Mouse (Mus musculus): ENCODE data around the gene Col23a1.

Gene Col23a1

DNA sequence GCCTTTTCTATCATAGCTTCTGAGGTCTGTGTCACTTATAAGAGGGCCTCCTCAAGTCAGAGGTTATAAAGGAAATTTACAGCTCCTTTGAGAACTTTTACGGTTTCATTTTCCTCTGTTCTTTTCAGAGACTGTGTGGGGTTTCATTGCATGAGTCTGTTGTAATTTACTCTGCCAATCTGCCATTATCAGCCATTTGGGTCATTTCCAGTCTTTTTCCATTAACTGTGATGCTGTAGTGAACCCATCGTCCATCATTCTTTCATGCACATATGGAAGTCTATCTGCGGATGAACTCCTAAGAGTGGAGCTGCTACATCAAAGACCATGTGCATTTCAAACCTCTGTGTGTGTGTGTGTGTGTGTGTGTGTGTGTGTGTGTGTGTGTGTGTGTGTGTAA is 192.5 kb downstream of the Col23a1 start:
- no peak for DNase-seq (ENCODE audit: extremely low spot score)

DNA sequence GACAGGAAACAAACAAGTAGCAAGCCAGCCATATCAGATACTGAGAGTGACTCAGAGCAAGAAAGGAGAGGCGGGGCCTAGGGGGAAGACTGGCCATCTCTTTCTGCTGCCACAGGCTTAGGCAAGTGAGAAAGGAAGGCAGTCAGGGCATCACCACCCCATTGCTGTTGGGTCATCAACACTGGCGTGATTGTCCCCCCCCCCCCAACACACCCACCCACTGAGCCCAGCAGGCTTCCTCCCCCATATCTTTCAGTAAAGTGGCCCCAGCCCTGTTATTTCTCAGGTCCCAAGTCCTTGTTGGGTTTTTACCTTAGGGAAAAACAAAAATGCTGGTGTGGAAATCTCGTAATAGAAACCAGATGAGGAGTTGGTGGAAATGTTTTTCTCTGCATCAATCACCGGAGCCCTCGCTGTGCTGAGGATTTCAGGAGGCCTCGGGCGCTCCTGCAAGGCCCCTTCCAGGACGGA is 195.4 kb downstream of the Col23a1 start:
- DNase-seq (ENCODE audit: extremely low spot score) = no peak

DNA sequence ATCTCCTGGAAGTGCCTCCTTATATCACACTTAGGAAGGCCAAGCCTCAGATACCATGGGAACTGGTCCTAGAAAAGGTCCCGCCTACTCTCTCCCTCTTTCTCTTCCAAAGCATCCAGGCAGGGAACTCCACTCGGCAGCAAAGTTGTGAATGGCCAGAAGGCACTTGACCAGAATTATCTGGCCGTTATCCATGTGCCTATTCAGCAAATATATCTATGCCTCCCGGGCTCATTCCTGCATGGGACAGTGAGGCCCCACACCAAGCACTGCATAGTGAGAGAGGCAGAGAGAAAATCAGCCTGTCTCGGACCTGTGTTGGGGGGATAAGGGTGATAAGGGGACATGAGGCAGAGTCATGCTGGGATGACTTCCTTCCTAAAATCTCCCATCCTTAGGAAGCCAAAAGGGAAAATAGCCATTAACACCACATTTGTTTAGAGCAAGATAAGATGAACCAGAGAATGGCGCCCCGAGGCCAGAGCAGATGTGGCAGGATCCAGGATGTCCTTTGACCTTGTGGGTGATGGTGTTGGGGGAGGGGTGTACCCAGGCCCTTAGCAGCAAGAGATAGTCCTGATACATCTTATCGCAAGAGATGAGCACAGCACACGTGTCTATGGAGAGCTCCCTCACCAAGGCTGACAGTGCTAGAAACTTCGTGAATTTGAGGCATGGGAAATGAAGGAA is 196.2 kb downstream of the Col23a1 start:
- no peak for DNase-seq (ENCODE audit: extremely low spot score)

- DNase-seq (ENCODE audit: extremely low spot score) = no peak
These were observed 199.1 kb downstream of the Col23a1 start for GRCm38 (mm10) chr11:51488813-51489212.

DNA sequence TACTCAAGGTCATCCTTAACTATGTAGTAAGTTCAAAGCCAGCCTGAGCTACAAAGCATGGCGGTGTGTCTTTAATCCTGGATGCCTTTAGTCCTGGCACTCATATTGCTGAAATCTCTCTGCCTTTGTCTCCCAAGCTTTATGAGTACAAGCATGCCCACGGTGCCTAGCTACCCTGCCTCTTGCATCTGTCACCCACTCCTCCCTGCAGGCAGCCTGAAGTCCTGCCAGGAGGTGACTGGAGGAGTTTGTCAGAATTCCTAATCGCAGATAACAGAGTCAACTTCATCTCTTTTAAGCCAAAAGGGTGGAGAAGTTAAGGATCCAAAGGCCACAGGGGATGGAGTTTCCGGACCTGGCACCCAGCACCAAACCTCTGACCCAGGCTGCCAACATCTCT is 203.7 kb downstream of the Col23a1 start:
- no peak for DNase-seq (ENCODE audit: extremely low spot score)

- no peak for DNase-seq (ENCODE audit: extremely low spot score)
These were observed 204.5 kb downstream of the Col23a1 start for GRCm38 (mm10) chr11:51494178-51494577.

DNA sequence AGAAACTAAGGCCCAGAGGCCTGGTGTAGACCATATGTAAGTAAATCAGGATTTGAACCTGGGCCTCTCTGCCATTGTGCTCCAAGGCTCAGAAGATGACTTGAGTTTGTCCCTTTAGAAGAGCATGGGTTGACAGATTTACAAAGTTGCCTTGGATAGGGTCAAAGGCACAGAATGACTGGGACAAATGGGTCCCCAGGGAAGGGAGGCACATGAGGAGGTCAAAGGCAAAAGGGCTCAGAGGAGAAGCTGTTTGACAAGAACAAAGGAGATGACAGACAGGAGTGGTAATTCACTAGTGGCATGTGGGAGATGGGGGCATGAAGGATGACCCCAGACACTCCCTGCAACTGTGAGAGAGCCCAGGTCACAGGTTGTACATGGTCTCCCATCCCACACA is 210.1 kb downstream of the Col23a1 start:
- no peak for DNase-seq (ENCODE audit: extremely low spot score)

DNA sequence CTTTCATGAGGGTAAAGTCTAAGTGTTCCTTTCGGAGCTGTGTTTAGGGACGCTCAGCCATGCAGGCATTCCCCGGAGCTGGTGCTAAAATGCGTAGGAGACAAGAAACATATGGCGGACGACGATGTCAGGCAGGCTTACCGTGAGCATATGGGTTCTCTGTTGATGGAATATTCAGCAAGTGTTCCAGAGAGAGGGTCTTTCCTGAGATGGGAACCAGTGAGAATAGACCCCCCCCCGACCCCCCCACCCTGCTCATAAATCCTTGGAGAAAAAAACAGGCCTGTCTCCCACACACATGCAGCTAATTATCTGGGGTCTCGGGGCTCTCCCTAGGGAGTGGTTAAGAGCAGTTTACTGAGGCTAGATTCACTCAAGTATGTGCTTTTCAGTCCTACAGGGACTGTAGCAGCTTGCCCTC is 212.7 kb downstream of the Col23a1 start:
- no peak for DNase-seq (ENCODE audit: extremely low spot score)

DNA sequence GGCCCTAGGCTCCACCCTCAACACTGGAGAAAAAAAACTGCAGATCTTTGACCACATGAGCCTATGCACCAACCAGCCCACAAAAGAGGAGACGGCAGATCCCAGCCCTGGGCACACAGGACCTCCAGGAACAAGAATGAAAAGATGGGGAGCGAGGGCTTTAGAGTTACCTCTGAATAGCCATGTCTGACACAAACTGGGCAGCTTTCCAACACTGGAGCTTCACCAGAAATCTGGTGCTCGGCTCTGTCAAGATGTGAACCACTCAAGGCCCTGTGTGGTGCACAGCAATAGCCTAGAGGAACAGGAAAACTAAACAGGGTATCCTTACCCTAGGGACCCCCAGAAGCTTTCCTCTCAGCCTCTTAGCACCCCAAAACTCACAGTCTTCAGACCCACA is 215.2 kb downstream of the Col23a1 start:
- no peak for DNase-seq (ENCODE audit: extremely low spot score)

GRCm38 (mm10) chr11:51508053-51508452 is 218.3 kb downstream of the Col23a1 start:
- DNase-seq (ENCODE audit: extremely low spot score) = no peak

DNA sequence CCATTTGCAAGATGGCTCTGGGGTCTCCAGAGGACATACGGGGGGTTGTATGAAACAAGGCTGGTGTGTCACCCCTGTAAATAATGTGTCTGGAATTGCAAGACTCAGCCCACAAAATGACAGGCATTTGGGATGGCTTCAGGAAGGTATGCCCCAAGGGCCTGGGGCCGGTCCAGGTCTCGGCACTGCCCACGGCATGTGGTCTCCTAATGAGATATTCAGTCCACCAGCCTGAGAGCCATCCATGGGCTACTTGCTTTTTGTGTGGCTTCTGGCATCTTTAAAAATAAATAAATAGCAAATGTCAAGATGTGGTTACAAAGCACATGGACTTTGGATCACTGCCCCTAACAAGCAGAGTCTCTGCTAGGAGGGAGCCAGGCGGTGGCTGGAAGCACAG is 219.5 kb downstream of the Col23a1 start:
- no peak for DNase-seq (ENCODE audit: extremely low spot score)

- DNase-seq (ENCODE audit: extremely low spot score) = no peak
These were observed 223.3 kb downstream of the Col23a1 start for GRCm38 (mm10) chr11:51513019-51513418.

GRCm38 (mm10) chr11:51515346-51515745 is 225.6 kb downstream of the Col23a1 start:
- DNase-seq (ENCODE audit: extremely low spot score) = no peak

DNA sequence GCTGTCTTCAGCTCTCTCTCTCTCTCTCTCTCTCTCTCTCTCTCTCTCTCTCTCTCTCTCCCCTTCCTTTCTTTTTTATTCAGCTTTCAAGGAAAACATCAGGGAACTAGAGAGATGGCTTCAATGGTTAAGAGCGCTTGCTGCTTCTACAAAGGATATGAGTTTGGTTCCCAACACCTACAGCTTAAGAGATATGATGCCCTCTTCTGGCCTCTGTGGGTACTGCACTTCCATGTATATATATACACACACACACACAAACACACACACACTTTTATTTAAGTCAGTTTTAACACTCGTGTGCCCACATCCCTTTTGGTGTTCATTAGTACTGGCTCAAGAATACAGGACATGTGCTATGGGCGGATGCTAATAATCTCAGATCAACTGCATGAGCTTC is 228.4 kb downstream of the Col23a1 start:
- DNase-seq (ENCODE audit: extremely low spot score) = no peak

GRCm38 (mm10) chr11:51518585-51518984 is 228.9 kb downstream of the Col23a1 start:
- DNase-seq (ENCODE audit: extremely low spot score) = no peak

DNA sequence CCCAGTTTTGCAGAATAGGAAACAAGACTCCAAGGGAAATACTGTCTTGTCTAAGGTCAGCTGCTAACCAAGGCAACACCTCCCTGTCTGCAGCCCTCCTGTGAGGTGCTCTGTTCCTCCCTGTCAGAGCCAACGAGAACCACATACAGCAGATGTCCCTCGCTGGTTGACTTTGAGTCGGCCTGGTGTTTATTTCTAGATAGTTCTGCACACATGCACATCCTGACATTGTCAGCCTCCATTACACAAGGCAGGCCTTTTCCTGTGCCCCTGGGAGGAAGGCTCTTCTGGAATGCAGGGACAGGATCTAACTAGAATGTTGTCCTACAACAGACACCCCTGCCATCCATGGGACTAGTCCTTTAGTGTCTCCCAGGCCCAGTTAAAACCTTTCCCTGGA is 231.7 kb downstream of the Col23a1 start:
- no peak for DNase-seq (ENCODE audit: extremely low spot score)

GRCm38 (mm10) chr11:51523215-51523614 is 233.5 kb downstream of the Col23a1 start:
- DNase-seq (ENCODE audit: extremely low spot score) = no peak

DNA sequence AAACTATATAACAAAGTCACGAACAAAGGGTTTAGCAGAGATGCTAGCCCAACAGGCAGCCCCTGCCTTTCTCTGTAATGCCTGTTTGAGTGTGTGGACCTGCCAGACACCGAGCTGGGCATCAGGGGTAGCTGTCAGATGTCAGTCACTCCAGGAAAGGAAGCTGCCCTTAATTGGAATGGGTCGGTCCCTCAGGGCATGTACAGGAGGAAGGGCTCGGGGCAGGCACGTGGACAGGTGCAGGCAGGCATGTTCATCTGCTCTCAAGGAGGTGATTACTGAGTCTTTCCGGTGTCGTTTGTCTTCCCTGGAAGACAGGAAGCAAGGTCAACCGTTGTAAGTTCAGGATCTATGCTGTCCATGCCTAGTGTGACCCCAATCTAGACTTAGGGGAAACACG is 233.9 kb downstream of the Col23a1 start:
- DNase-seq (ENCODE audit: extremely low spot score) = no peak

- DNase-seq (ENCODE audit: extremely low spot score) = no peak
These were observed 237.0 kb downstream of the Col23a1 start for GRCm38 (mm10) chr11:51526631-51527161.

DNA sequence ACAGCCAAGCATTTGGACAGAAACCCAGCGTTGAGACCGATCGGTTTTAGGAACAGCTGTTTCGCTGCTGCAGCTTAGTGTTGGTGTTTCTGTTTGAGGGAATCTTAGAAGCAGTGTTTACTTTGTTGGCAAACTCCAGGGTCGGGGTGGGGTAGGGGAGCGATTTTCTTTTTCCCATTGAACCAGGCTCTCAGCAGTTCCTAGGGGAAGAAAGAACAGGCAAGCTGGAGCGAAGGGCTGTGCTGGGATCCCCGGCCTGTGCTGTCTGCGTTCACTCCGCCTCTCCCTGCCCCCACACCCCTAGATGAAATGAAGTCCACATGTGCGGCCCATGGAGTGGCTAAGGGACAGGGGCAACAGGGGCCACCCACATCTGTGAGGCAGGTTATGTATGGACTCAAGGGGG is 243.4 kb downstream of the Col23a1 start:
- DNase-seq (ENCODE audit: extremely low spot score) = peak; percentile 72

GRCm38 (mm10) chr11:51534314-51534713 is 244.6 kb downstream of the Col23a1 start:
- DNase-seq (ENCODE audit: extremely low spot score) = peak; percentile 84

DNA sequence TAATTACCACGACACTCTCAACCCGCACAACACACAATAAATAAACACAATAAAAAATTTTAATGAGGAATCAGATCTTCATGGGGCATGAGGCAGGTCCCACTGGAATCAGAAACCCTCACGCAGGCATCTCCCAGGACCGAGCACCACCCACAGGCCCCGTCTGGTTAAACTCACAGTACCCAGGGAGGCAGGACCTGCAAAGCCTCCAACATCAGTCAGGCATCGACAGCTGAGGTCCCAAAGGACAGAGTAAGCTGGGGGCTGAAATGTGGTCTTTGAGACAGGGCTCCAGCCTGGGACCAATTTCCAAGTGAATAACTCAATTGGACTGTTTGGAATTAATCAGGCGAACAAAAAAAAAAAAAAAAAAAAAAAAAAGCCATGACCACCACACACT is 248.7 kb downstream of the Col23a1 start:
- DNase-seq (ENCODE audit: extremely low spot score) = no peak

DNA sequence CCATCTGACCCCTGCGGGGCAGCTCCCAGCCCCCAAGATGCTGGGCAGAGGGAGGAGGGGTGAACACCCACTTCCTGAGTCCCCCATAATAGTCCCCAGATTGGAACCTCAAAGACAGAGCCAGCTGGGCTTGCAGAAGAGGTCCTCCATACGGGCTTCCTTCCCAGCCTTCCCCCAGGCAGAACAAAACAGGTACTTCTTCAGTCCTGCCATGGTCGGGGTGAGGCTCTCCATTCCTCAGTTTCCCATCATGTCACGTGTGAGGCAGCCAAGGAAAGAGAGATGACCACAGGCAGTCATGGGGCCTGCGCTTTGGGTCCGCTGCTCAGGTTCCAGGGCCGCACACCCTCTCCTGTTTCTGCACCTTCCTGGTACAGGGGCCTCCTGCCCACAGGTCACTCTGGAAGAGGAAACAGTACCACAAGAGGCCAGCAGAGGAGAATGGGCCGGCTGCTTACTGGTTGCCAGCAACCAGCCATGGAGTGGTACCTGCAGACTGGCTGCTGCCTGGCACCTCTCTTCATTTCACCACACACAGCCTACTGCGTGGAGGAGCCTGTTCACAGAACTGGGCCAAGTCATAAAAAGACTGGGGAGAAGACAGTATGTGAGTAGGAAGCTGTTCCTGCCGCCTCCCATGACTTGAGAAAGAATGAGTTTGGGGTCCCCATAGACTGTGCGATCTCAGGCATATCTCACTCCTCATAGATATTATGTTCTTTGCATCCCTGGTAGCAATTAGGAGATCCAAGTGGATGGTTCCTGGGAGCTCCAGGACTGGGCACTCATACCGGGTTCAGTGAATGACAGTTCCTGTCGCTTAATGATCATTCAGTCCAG is 249.4 kb downstream of the Col23a1 start:
- no peak for DNase-seq (ENCODE audit: extremely low spot score)

All from embryo, embryonic 9.5 days (tissue).